Mouse (Mus musculus) left cerebral cortex, postnatal 10 days (tissue): ENCODE data around the gene Cldn13. TPM values are rescaled to one million over a fixed set of nuclear protein-coding genes. Genes with fewer than 3 reads are reported as not detected.
"Not testable (repeated sequence)": the region's sequence is repeated elsewhere in the genome, so short reads cannot be mapped to it uniquely, and the experiment has no call there.

Source experiments
- DNase-seq, 2 experiments: peaks; one replicate each; pipeline ENCODE4 v3.0.0; 2021 to 2022; ENCODE audit warnings: low spot score in 2 of 2, mixed read lengths in 1 of 2; ENCODE audit errors: extremely low spot score in 1 of 2
- intact Hi-C: fragments of 180-260 bp; cut with DNase I; formaldehyde crosslinking; loops from one replicate; pipeline ENCODE4 v1.15.1; 2025
- total RNA-seq, 2 experiments: library from RNA; stranded (reverse); gene quantifications; 2 replicates each; pipeline ENCODE4 v1.2.3; 2021

Cldn13 gene
- total RNA-seq, 2 experiments from 2014 or later, result not detected

DNA sequence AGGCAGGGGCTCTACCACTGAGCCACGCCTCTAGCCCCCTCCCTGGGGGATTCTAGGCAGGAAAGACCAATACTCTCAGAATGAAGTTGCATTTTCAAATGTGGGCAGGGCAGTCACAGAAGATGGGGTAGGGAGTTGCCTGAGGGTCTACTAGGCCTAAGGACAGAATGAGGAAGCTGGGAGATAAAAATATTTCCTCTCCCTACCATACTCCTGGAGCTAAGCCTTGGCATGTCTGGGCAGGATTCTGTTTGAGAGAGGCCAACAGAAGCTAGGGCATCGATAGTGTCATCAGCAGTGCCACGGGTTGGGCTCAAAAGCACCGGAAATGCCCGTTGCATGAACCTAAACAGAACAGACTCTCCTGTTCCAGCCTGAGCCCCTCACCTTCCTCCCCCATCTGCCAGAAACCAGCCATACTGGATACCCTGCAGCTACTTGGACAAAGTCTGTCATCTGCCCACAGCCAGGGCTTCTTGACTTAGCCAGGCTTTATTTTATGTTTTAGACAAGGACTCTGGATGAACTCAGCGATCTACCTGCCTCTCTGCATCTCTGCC is 21.4 kb upstream of the Cldn13 start:
- intact Hi-C loops, result no loop called here

GRCm38 (mm10) chr5:134936051-134936450 is 20.7 kb upstream of the Cldn13 start:
- no peak for DNase-seq
- intact Hi-C loops, result no loop called here

More for the DNA sequence above, 21.4 kb upstream of the Cldn13 start:
- DNase-seq, result no peak

- DNase-seq, result no peak
- intact Hi-C loops, result no loop called here
Observed at GRCm38 (mm10) chr5:134934666-134935065, 19.3 kb upstream of the Cldn13 start.

GRCm38 (mm10) chr5:134933686-134934085 is 18.4 kb upstream of the Cldn13 start:
- intact Hi-C loops, DNase-seq: not testable (repeated sequence)

DNA sequence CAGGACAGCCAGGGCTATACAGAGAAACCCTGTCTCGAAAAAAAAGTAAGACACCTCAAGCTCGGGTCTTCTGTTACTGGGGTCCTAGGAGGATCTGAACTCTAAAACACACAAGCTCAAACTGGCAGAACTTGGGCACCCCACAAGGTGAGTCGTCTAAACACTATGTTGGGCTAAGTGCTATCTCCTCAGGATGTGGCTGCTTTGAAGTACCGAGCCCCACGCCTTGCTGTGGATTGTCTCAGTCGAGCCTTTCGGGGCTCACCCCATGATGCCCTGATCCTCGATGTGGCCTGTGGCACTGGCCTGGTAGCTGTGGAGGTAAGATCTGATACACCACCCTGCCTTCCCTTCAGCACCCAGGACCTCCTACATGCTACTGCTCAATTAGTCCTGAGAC is 18.0 kb upstream of the Cldn13 start:
- intact Hi-C loops, result no loop called here
- DNase-seq, result no peak

DNA sequence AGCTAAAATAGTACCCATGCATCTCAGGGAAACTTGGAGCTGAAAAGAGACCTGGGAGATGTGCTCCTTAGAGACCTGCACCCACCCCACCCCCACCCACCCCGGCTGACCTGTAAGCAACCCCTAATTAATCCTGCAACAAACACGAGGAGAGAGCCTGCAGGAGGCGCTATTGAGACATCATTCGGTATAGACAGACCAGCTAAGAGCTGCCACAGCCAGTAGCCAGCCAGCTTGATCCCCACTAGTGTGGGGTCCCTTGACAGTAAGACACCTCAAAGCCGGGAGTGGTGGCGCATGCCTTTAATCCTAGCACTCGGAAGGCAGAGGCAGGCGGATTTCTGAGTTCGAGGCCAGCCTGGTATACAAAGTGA is 17.6 kb upstream of the Cldn13 start:
- DNase-seq, result peak in 1 of 2 experiments; percentile 69
- intact Hi-C loops, result no loop called here

DNA sequence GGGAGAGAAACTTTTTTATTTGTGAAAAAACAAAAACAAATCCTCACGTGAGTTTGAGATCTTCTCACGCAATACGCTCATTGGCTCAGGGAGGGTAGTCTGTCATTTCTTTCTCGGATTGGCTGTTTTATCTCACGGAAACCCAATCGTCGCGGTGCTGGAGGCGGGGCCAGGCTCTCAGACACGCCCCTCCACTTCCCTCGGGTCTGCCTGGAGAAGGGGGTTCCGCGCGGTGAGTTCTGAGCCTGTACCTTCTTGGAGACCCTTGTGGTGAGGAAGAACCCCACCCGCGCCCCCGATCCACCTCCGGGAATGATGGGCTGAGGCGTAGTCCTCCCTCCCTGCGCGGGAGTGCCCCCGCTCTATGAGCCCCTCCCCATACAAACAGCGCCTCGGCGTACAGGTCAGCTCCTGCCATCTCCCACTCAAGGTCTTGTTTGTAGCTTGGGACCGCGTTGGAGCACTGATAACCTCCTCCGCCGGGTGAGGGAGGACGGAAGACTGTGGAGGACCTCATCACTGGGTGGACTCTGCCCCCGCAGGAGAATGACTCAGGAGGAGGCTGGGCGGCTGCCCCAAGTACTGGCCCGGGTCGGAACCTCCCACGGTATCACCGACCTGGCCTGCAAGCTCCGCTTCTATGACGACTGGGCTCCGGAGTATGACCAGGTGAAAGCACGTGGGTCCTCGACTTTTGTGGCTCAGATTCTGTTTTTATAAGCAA is 17.0 kb upstream of the Cldn13 start, which contains the start of gene Mettl27:
Gene Mettl27, plus strand, starts transcription at position 190 of the 724 bp plus-strand sequence.
- intact Hi-C loops, result no loop called here
- DNase-seq, result peak; percentile 85 to 91

- no peak for DNase-seq
- intact Hi-C loops, result no loop called here
Observed at GRCm38 (mm10) chr5:134929988-134930387, 14.7 kb upstream of the Cldn13 start.

DNA sequence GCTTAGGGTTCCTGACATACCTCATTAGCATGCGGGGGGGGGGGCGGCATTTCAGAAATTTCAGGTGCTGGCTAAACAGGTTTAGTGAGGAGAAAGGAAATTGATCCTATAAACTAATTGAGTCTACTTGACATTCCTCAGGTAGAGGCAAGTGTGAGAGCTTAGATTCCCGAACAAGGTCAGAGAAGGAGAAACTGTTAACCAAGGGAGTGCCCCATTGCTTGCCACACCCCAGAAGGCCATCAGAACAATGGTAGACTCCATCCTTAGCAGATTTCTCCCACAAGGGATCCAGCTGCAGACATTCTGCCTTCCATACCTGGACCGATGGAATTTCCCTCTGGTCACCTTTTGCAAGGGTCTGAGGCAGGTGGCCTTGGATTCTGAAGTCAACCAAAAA is 11.4 kb upstream of the Cldn13 start:
- intact Hi-C loops, result no loop called here
- no peak for DNase-seq

DNA sequence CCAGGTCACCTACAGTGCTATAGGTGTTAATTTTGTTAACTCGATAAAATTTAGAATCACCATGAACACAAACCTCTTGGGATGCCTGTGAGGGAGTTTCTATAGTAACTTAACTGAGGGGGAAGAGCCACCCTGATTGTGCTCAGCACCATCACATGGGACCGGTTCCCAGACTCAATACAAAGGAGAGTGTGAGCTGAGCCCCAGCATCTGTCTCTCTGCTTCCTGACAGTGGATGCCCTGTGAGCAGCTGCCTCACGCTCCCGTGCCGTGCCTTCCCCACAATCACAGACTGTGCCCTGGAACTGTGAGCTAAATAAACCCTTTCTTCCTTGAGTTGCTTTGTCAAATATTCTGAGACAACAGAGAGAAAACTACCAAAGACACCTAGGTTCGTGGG is 7.8 kb upstream of the Cldn13 start:
- DNase-seq, result no peak

DNA sequence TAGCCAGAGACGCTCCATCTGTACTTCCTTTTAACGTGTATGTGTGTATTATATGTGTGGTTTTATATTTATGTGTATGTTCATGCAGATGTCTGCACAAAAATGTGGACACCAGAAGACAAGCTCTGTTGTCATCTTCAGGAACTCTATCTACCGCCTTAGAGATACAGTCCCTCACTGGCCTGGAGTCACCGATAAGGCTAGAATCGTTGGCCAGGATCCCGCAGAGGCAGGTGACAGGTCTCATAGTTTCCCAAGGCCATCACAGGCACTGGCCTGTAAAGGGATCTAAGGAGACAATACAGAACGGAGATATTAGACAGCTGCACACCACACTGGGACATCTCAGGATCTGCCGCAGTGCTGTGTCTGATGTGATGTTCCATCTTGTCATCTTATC is 5.8 kb upstream of the Cldn13 start:
- intact Hi-C loops, result no loop called here
- no peak for DNase-seq

More for the DNA sequence above, 7.8 kb upstream of the Cldn13 start:
- intact Hi-C loops, result no loop called here

- DNase-seq, result peak; percentile 13 to 43
- intact Hi-C loops, result no loop called here
Observed at GRCm38 (mm10) chr5:134920106-134920687, 4.9 kb upstream of the Cldn13 start.

DNA sequence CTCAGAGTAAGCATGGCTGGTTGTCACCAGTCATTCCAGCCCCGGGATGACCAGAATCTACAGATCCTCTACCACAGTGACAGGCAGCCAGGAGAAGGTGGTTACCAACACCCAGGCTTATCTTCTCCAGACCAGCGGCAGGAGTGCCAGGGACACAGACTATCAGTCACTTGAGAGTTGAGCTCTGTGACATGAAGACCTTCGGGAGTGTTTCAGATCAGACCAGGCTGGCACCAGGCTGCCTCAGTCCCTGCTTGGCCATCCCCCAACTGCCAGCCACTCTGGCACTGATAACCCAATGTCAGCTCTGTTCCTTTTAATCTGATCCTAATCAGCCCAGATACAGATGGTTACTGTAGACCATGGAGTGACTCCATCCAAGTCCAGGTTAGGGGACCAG is 3.8 kb upstream of the Cldn13 start:
- intact Hi-C loops, result no loop called here
- DNase-seq, result no peak

GRCm38 (mm10) chr5:134918071-134918832 is 2.9 kb upstream of the Cldn13 start:
- intact Hi-C loops, result no loop called here
- peak; percentile 22 to 83 for DNase-seq

GRCm38 (mm10) chr5:134914510-134914909 is 816 bp downstream of the Cldn13 start:
- DNase-seq, result no peak
- intact Hi-C loops, result no loop called here

- intact Hi-C loops, result no loop called here
Observed at GRCm38 (mm10) chr5:134913753-134914152, 1.6 kb downstream of the Cldn13 start.

DNA sequence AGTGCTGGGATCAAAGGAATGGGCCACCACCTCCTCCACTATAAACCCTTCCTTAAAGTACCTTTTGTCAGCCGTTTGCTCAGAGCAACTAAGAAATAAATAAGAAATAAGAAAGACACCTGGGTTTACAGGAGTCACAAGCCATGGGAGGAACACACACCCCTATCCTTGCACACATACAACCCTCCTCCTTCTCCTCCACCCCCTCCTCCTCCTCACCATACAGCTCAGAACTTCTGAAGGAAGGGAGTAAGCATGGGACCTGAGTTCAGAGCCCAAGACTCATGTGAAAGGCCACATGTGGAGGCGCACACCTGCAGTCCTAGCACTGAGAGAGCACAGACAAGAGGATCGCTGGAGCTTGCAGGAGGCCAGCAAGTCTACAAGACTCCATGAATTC is 2.0 kb downstream of the Cldn13 start:
- intact Hi-C loops, result no loop called here
- DNase-seq, result no peak

More at GRCm38 (mm10) chr5:134913753-134914152, 1.6 kb downstream of the Cldn13 start:
- no peak for DNase-seq

- DNase-seq, result no peak
- intact Hi-C loops, result no loop called here
Observed at GRCm38 (mm10) chr5:134911901-134912300, 3.4 kb downstream of the Cldn13 start.

DNA sequence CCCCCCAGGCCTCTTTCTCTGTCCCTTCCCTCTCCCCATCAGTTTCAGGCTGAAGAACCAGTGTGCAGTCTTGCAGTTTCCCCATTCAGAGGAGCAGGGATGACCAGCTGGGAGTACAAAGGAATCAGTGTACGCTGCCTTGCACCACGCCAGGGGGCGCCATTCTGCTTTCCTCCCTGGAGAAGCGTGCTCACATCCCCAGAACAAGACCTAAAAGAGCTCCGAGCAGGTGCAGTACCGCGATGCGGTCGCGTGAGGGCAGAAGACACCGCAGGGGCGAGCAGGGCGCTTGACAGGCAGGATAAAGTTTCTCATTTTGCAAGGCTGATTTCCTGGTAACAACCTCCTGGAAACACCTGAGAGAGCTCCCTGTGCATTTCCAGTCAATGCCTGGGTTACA is 8.2 kb downstream of the Cldn13 start:
- intact Hi-C loops, result loop anchor here (1.0 kb wide), 1 partner anchor 58 kb away; no protein-coding TSS in a partner anchor
- peak; percentile 91 to 95 for DNase-seq
